Mouse (Mus musculus) neural tube, embryonic 12.5 days (tissue): ENCODE results near the gene Zfp563. TPM values are rescaled to one million over a fixed set of nuclear protein-coding genes. Genes with fewer than 3 reads are reported as not detected.

Experiments used
- polyA plus RNA-seq: library from polyadenylated mRNA; unstranded; fragments of >200 nt; fragmentation: Nextera tagmentation; extraction: Ambion mirVana; gene quantifications from 2 replicates; pipeline ENCODE4 v1.2.1, GENCODE M21; 2016

Gene Zfp563
- polyA plus RNA-seq, 1 experiment from 2014 or later: 16.5 TPM

Other genes starting within 250 kb of the Zfp563 start
- 6.5 and 7.9 TPM in 2 replicates for gene Zfp870, start 197.7 kb upstream of the Zfp563 start, polyA plus RNA-seq
- not detected in 2 replicates for gene Cyp4f14, start 172.0 kb upstream of the Zfp563 start, polyA plus RNA-seq
- 4.7 and 5.6 TPM in 2 replicates for gene Cyp4f13, start 141.9 kb upstream of the Zfp563 start, polyA plus RNA-seq
- 8.7 and 10.3 TPM in 2 replicates for gene Zfp472, start 123.5 kb upstream of the Zfp563 start, polyA plus RNA-seq
- 16.9 and 19.4 TPM in 2 replicates for gene Zfp952, start 96.2 kb upstream of the Zfp563 start, polyA plus RNA-seq
- 21.6 and 22.8 TPM in 2 replicates for gene Zfp763, start 55.9 kb upstream of the Zfp563 start, polyA plus RNA-seq
- not detected in 2 replicates for gene 4921501E09Rik, start 21.3 kb upstream of the Zfp563 start, polyA plus RNA-seq
- gene Morc2b, start 50.4 kb downstream of the Zfp563 start, polyA plus RNA-seq: 0.19 TPM in 1 of 2 replicates, not detected in the other
- not detected in 2 replicates for gene Olfr55, start 79.1 kb downstream of the Zfp563 start, polyA plus RNA-seq
- not detected in 2 replicates for gene Olfr239, start 102.0 kb downstream of the Zfp563 start, polyA plus RNA-seq
- gene Olfr1564, start 132.4 kb downstream of the Zfp563 start, polyA plus RNA-seq: not detected in 2 replicates
- 17.7 and 21.3 TPM in 2 replicates for gene Zfp955a, start 165.8 kb downstream of the Zfp563 start, polyA plus RNA-seq
- gene Olfr63, start 175.4 kb downstream of the Zfp563 start, polyA plus RNA-seq: 0.03 and 0.05 TPM in 2 replicates
- gene Zfp955b, start 200.2 kb downstream of the Zfp563 start, polyA plus RNA-seq: 12.7 and 14.7 TPM in 2 replicates